Mouse (Mus musculus) liver, embryonic 11.5 days (tissue): ENCODE measurements around the gene Pnisr. TPM values are rescaled to one million over a fixed set of nuclear protein-coding genes. Genes with fewer than 3 reads are reported as not detected.

Experiments
- polyA plus RNA-seq: library from polyadenylated mRNA; unstranded; fragments of >200 nt; fragmentation: Nextera tagmentation; extraction: Ambion mirVana; gene quantifications from 2 replicates; pipeline ENCODE4 v1.2.1, GENCODE M21; 2014

The Pnisr gene
- polyA plus RNA-seq, 1 experiment from 2014 or later, result 101 TPM

Other genes with a start within 250 kb of the Pnisr start
- gene Prdm13, start 161.6 kb upstream of the Pnisr start, polyA plus RNA-seq, result 0.08 TPM in 1 of 2 replicates, not detected in the other
- gene Ccnc, start 119.9 kb upstream of the Pnisr start, polyA plus RNA-seq, result 38.8 and 41.6 TPM in 2 replicates
- gene Usp45, start 80.4 kb upstream of the Pnisr start, polyA plus RNA-seq, result 16.5 and 18.8 TPM in 2 replicates
- 27.1 and 30.1 TPM in 2 replicates for gene Tstd3, start 80.4 kb upstream of the Pnisr start, polyA plus RNA-seq
- gene Coq3, start 32.1 kb downstream of the Pnisr start, polyA plus RNA-seq, result 18.9 and 20.6 TPM in 2 replicates
- gene Faxc, start 83.7 kb downstream of the Pnisr start, polyA plus RNA-seq, result 1.4 and 1.8 TPM in 2 replicates